Mouse (Mus musculus) activated CD4-positive, CD25-positive, alpha-beta regulatory T cell, adult 4 months (primary cell): Measurements from ENCODE around the gene Kcnj9. TPM values are rescaled to one million over a fixed set of nuclear protein-coding genes. Genes with fewer than 3 reads are reported as not detected.
A peak's percentile ranks its signal among the peaks of the same experiment; 100 is the strongest.

Experiments used
- ATAC-seq: one replicate; pipeline ENCODE4 v1.8.0; 2017
- polyA plus RNA-seq, 2 experiments: library from polyadenylated mRNA; unstranded; fragments of 100-300 nt; shearing (Covaris generic); gene quantifications; one replicate each; pipeline ENCODE4 v1.2.1; 2017

Gene Kcnj9
- polyA plus RNA-seq, 2 experiments from 2014 or later: 0.08 TPM; not detected in 1

DNA sequence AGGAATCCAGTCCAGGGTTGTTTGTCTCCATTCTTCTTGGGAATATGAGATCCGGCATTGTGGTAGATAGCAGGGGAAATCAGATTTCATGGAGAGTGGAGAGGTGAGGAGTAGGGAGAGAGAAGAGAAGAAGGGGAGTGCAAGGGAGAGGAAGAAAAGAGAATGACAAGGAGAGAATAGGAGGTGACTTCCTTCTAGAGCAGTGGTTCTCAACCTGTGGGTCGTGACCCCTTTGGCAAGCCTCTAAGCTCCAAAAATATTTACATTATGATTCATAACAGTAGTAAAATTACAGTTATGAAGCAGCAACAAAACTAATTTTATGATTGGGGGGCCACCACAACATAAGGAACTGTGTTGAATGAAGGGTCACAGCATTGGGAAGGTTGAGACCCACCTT lies 3.8 kb upstream of the Kcnj9 start:
- ATAC-seq: no peak

DNA sequence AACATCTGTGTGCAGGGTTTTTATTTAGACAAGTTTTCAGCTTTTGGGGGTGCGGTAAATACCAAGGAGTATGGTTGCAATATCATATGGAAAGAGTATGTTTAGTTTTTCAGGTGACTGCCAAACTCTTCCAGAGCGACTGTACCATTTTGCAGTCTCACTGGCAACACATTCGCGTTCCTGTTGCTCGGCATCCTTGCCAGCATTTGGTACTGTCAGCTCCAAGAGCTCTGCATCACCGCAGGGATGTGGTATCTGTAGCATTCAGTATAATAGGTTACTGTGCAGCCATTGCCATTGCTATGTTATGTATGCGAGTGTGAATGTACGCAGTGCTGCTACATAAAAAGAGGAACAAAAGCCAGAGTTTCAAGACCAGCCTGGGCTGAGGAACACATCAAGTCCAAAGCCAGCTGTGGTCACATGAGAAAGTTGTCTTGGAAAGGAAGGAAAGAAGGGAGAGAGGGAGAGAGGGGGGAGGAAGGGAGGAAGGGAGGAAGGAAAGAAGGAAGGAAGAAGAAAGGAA lies 2.4 kb upstream of the Kcnj9 start:
- ATAC-seq: no peak

DNA sequence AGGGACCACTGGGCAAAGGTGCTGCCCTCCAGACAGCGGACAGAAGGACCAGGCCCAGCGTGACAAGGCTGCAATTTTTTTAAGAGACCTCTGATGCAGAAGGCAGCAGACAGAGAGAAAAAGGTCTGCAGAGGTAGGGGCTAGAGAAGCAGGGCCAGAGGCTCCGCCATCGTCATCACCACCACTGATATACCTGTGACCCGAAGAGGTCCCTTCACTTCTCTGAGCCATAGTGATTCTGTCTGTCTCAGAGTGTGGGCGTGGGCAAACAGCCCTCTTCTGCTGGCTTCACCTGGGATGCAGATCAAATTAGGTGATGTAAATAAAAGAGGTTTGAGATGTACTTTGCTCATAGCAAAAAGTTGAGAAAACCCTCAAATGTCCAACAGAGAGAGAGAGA lies 498 bp upstream of the Kcnj9 start:
- no peak for ATAC-seq

DNA sequence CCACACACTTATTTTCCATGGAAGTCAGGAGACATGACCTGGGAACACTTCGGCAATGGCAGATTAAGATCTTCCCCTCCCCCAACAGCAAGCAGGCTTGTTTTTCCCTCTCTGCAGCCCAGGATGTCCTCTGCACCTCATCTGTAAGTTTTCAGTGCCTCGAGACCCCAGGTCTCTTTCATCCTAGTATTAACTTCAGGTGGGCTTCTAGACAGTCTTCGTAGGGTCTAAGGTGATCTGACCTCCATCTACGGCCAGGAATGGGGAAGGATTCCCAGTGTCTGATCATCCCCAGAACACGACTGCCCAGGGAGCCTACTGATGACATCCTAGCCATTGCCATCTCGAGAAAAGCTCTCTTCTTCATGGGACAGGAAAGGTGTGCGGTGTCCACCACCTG lies 657 bp downstream of the Kcnj9 start:
- no peak for ATAC-seq

DNA sequence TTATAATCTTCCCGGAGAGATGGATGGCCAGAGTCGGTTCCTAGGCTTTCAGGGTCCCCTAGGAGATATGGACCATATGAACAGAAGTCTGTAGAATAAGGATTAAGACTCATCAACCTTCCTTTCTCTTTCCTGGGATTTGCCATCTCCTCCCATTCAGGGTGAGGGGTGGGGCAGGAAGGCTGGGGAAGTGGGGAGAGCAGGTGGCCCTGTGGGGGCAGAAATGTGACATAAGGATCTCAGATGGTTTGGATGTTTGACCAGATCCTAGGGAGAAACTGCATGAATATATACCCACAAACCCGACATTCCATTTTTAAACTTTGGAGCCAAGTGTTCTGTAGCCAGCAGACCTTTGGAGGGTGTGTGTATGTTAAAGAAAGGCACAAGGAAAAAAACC lies 1.1 kb downstream of the Kcnj9 start:
- ATAC-seq: no peak

DNA sequence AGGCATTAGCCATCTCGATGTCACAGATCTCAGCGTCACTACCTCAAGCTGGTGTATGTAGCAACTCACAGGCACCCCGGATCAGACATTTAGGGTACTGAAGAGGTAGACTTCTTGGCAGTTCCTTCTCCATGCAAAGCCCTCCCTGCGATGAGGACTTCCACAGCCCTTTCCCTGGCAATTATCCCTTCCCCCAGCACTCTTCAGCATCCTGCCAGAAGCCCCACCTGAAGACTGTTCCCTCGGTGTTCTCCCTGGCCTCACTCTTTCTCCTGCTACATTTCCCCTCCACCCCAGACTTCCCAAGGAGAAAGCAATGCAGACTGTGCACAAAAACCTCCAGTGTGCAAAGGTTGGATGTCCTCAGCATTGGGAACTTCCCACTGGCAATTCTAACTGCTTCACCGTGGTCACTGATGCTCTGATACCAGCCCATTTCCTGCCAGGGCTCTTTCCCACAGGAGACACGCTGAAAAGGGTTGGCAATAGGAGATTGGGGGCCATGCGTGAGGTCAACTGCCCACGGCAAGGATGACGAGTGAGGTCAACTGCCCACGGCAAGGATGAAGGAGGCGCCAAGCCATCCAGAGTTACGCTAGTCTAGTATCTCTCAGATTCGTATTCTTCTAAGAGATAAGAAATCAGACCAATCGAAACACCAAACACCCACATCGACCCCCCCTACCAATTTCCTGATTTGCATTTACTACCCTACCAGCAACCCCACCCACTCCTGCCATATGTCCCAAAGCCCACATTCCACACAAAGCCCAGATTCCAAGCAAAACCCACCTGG lies 1.7 kb downstream of the Kcnj9 start:
- no peak for ATAC-seq

DNA sequence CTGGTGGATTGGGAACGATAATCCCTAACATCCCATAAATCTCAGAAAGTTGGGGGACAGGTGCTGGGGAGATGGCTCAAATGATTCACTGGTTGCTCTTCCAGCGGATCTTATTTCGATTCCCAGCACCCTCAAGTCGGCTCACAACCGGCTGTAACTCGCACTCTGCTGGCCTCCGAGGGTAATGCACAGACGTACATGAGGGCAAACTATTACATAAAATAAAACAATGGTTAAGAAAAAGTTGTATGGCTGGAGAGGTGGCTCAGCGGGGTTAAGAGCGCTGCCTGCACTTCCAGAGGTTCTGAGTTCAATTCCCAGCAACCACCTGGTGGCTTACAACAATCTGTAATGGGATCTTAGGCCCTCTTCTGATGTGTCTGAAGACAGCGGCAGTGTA lies 2.4 kb downstream of the Kcnj9 start:
- ATAC-seq: no peak

DNA sequence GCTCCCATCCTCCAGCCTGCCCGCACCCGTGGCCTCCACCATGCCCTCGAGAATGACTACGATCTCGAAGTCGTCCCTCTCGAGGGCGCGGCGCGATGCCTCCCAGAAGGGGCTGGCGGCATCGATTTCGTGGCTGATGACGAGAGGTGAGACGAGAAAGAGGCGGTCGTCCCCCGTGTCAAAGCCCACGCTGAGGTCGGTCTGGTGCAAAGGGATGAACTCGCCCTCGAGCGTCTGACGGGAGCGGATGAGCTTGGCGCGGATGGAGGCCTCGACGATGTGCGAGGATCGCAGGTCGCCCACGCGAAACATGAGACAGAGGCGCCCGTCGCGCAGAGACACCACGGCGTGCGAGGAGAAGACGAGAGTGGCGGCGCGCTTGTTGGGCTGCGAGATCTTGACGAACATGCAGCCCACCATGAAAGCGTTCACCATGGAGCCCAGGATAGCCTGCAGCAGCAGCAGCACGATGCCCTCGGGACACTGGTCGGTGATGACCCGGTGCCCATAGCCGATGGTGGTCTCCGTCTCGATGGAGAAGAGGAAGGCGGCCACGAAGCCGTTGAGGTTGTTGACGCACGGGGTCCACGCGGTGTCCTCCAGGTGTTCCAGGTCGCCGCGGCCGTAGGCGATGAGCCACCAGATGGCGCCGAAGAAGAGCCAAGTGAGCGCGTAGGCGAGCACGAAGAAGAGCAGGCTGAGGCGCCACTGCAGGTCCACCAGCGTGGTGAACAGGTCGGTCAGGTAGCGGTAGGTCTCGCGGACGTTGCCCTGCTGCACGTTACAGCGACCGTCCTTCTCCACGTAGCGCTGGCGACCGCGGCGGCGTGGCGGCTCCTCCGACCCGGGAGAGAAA lies 3.2 kb downstream of the Kcnj9 start:
- ATAC-seq: peak; percentile 56

DNA sequence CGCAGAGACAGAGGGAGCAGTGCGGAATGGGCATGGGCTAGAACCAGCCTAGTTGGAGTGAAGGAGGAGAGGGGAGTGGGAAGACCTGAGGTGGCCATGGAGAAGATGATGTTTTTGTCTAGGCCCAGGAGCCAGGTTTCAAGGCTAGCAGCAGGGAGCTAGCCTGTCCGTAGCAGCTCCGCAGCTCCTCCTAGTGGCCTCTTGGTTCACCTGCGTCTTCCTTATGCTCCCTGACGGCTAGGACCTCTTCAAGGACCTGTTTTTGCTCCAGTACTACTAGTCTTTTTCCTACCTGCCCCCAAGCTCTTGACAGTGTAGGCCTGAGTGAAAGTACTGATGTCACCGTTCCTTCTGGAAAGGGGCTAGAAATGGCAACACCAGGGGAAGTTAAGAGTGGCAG lies 4.4 kb downstream of the Kcnj9 start:
- ATAC-seq: peak; percentile 68

DNA sequence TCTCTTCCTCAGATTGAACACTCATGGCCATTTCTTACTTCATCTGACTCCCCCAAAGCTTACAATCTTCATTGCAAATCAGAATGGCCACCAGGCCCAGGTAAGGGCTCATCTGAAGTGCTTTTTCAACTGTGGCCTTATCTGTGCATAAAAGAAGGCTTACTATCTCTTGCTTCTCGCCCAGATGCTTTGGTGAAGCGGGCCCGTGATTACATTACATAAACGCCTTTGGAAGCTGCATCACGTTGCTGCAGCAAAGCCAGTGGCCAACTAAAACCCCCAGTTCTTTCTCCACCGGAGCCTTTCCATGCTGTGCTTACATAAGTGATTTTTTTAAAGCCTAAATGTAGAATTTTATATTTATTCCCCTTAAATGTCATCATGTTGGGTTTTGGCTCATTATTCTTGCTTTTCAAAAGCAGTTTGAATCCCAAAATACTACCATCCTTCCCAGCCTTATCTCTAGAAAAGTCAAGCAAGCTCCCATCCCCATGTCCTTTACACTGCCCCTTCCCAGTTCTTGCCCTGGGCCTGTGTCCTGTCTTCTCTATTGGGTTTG lies 5.2 kb downstream of the Kcnj9 start:
- ATAC-seq: no peak

DNA sequence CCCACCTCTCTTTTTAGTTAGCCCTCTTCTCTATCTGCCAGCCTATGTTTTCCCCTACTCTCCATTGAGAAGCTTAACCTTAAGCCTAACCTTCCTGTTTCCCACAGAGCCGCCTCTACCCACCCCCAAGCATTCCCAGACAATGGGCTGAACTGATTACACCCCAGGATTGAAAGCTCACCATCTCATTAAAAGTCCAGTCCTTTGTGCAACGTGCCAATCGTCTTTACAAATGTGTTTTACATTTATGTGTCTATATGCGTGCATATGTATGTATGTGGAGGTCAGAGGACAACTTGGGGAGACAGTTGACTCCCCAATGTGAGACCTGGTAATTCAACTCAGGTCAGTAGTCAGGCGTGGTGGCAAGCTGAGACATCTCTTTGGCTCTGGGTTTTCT lies 5.8 kb downstream of the Kcnj9 start:
- ATAC-seq: no peak

DNA sequence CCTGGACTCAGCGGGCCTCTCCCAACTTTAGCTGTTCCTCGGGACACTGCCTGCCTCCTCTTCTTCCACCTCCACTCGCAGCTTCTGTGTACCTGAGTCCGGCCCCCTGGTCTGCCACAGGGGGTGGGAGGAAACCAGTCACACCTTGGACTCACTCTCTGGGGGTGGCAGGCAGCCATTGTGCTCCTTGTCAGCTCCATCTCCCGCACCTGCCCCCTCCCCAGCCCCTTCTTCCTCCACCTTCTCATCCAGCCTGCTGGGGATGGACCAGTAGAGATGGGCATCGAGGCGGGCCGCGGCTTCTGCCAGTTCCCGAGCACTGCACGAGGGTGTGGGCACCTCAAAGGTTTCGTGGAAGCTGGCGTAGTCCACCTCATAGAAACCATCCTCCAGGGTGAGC lies 6.4 kb downstream of the Kcnj9 start:
- no peak for ATAC-seq

DNA sequence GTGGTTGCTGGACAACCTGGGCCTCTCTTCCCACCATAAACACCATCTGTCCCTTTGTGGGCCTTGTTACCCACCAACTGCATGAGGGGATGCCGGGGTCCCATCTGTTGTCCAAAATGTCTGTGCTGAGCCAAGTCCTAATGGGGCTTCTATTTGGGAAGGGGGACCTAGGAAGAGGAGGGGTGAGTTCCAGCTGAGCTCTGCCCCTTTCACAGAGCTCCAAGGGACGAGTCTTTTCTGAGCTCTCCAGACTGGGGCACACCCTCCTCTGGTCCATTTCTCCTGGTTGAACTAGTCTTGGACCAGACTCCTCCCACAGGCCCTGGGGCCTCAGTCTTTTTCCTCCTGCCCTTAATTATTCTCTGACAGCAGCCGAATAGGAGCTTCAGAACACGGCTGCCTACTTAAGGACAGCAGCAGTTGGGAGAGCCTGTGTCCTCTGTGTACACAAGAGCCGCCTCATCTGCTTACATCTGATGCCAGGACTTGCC lies 9.2 kb downstream of the Kcnj9 start:
- ATAC-seq: no peak

DNA sequence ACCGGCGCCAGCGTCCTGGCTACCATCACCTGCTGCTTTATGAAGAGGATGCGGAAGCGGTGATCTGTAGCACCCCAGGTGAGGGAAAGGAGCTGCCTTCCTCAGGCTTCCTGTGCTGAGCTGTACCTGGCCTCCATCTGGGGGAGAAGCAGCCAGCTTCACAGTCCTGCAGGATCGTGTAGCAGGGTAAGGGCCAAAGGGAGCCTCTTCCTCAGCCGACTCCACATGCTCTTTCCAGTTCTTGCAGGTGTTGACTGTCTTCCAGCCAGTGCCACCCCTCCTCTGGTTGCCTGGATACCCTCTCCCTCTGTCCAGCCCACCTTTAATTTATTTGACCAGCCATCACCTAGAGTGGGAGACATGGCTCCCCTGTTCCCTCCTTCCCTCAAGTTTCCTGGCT lies 9.8 kb downstream of the Kcnj9 start:
- no peak for ATAC-seq

DNA sequence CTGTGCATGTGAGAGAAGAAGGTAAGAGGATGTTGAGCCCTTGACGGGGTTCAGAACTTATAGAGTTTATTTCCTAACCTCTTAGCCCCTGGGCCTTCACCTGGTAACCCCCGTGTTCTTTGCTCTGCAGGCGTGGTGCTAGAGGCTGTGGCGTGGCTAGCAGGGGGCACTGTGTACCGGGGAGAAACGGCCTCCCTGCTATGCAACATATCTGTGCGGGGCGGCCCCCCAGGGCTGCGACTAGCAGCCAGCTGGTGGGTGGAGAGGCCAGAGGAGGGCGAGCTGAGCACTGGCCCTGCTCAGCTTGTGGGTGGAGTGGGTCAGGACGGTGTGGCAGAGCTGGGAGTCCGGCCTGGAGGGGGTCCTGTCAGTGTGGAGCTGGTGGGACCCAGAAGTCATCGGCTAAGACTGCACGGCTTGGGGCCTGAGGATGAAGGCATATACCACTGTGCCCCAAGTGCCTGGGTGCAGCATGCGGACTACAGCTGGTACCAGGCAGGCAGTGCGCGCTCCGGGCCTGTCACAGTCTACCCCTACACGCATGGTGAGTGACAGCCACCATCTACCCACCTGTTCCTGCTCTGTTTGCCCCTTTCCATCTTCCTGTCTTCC lies 10.6 kb downstream of the Kcnj9 start:
- ATAC-seq: no peak

DNA sequence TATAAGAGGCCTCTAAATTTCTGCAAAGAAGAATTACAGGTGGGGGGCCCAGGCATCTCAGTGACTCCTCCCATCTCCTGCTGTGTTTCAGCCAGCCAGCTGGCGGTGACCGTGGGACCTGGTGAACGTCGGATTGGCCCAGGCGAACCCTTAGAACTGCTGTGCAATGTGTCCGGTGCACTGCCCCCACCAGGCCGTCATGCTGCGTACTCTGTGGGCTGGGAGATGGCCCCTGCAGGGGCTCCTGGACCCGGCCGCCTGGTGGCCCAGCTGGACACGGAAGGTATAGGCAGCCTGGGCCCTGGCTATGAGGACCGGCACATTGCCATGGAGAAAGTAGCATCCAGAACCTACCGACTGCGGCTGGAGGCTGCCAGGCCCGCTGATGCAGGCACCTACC lies 11.2 kb downstream of the Kcnj9 start:
- no peak for ATAC-seq

DNA sequence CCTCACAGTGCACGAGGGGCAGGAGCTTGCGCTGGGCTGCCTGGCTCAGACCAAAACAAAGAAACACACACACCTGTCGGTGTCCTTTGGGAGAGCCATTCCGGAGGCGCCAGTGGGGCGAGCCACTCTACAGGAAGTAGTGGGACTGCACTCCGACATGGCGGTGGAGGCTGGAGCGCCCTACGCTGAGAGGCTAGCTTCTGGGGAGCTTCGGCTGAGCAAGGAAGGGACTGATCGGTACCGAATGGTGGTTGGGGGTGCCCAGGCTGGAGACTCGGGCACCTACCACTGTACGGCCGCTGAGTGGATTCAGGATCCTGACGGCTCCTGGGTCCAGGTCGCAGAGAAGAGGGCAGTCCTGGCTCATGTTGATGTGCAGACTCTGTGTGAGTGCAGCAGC lies 11.7 kb downstream of the Kcnj9 start:
- ATAC-seq: no peak

DNA sequence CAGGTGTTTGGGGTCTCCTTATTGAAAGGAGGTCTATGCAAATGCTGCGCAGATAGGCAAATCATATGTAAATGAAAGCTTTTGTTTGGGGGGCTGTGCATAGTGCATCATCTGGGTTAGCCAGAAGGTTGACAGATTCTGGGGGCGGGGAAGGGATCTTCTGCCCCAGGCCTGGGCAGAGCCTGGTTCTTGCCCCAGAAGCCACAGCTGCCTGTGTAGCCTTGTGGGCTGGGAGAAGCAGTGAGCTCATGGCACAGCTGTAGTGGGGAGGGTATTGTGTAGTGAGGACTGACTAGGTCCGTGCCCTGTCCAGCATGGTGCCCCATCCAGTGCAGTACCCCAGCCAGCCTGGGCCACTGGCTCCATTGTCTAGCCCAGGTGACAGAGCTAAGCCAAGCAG lies 14.2 kb downstream of the Kcnj9 start:
- ATAC-seq: no peak

DNA sequence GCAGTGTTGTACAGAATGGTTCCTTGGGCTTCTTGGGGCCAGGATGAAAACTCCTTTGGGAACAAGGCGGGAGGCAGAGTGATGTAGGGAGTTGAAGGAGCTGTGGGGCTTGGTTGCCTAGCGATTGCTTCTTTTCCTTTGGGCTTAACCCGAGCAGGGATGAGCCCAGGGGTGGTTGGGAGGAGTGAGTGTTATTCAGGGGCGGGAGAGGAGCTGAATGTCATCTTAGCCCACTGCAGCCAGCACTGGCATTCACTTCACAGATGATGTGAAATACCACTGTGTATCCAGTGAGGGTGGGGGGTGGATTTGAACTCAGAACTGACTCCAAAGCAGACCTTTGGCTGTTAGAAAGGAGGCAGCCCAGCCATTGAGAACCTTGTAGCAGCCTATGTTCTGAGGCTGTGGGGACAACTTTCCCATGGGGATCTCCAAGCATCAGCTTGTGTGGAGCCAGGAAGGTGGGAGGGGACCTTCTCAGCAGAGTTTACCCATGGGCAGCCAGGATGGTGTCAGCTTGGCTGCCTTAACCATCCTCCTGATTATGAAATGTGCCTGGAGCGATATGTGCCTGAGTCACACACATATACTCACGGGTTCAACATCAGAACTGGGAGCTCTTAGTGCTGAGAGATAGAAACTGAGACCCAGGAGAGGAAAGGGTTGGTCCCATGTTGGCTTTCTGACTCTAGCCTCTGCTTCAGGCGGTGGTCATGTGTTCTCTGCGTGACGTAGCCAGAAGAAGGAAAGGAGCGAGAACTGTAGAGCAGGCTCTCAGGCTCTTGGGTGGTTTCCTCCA lies 15.3 kb downstream of the Kcnj9 start:
- no peak for ATAC-seq

DNA sequence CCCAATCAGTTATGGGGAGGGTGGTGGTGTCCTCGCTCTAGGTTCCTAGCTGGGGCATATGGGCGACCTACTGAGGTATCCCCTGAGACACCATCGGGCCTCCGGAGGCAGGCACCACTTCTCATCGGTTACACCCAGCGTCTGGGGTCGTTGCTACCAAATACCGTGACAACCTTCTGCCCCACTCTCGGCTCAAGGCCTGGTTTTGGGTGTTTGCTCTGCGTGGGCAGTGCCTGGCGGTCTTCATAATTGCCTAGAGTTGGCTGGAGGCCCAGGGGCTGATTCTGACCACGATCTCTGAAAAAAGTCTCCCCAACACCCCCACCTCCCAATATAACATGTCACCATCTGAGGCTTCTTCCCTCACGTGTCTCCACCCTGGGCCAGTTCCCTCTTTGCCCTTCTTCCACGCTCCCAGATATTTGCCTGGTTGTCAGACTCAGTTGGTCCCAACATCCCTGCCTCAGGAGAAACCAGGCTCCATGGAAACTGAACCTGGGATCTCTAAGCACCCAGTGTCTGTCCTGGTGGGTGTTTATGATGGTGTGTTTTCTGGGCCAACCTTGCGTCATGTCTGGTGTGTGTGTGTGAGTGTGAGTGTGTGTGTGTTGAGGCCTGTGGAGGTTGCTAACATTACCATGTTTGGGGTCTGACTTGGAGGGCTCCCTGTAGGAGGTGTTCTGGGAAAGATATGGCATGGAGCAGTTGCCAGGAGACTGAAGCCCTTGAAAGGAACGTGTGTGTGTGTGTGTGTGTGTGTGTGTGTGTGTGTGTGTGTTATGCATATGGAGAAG lies 16.2 kb downstream of the Kcnj9 start:
- no peak for ATAC-seq
